Mouse (Mus musculus): Measurements from ENCODE around the gene Bcl2. TPM values are rescaled to one million over a fixed set of nuclear protein-coding genes. Genes with fewer than 3 reads are reported as not detected.

Bcl2 gene
- total and polyA plus RNA-seq, 3 experiments, result 1.3 to 5.0 (median 3.5) TPM

DNA sequence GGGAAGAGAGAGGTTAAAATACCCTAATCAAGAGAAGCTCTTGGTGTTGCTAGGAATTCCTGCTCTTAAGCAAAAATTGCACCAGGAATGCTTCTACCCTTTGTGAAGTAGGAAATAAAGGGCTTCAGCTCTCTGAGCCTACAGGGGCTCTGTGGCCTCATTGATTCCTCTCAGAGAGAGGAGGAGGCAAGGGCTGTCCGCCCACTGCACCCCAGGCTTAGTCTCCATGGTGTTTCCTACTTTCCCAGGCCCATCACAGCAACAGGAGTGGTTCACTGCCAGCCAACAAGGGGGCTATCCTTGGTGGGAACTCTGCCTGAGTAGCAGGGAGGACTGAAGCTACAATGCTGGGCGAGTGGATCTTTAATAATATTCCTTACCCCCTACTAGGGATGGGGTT lies 129.2 kb downstream of the Bcl2 start:
- intact Hi-C loops (cut with DNase I), result loop anchor here (5.0 kb wide), 1 partner anchor 33 kb away; no protein-coding TSS in a partner anchor
- Histone ChIP-seq H3K27me3 (ENCODE audit: control insufficient read depth, insufficient read depth, low read length) (no peaks in the 10 kb centered on the region), H3K79me2 (replicated peaks; ENCODE audit: control insufficient read depth, insufficient read depth, low read length) (no peaks in the 10 kb centered on the region), H3K36me3 (ENCODE audit: control insufficient read depth, insufficient read depth, low read length) (no peaks in the 10 kb centered on the region), H3K9ac (ENCODE audit: low read depth, low read length) (no peak overlapping the region), H3K4me3 (no peak overlapping the region), H3K27ac (no peak overlapping the region), H3K4me1 (ENCODE audit: control insufficient read depth, insufficient read depth, low read length) (no peaks in the 10 kb centered on the region; the same call in 1 of the 2 replicates)
- DNase-seq, result no peak
- no peak for TF ChIP-seq POLR2A (IDR thresholded peaks at IDR 0.05; ENCODE audit: insufficient read depth, low read depth, low read length)
- TF ChIP-seq EP300 (IDR thresholded peaks at IDR 0.05; ENCODE audit: insufficient read depth, low read depth, low read length), result no peak
- TF ChIP-seq CTCF (IDR thresholded peaks at IDR 0.05), result no peak
- WGBS, result 98% methylated on average over 2 of the region's 2 CpGs

DNA sequence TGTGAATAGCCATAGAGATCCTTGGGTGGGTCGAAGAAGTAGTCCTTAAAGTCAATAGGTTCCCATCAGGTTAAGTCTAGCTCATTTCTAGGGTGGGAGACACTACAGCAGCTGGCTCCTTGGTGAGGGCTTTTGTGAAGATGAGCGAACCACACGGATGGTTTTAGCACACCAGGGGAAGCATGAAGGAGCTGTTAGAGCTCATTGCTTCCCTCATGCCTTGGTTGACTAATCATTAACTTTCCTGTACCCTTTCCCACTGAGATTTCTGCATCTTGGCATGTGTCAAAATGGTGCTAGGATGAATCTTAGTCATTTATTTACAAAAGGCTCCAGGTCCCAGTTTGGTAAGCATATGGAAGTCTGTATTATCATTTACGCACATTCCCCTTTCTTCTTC lies 129.8 kb downstream of the Bcl2 start:
- Histone ChIP-seq H3K79me2 (replicated peaks; ENCODE audit: control insufficient read depth, insufficient read depth, low read length) (no peaks in the 10 kb centered on the region), H3K27me3 (ENCODE audit: control insufficient read depth, insufficient read depth, low read length) (no peaks in the 10 kb centered on the region), H3K27ac (no peak overlapping the region), H3K4me1 (ENCODE audit: control insufficient read depth, insufficient read depth, low read length) (no peaks in the 10 kb centered on the region; the same call in 1 of the 2 replicates), H3K4me3 (no peak overlapping the region), H3K36me3 (ENCODE audit: control insufficient read depth, insufficient read depth, low read length) (no peaks in the 10 kb centered on the region), H3K9ac (ENCODE audit: low read depth, low read length) (no peak overlapping the region)
- TF ChIP-seq POLR2A (IDR thresholded peaks at IDR 0.05; ENCODE audit: insufficient read depth, low read depth, low read length), result no peak
- no peak for TF ChIP-seq CTCF (IDR thresholded peaks at IDR 0.05)
- no peak for TF ChIP-seq EP300 (IDR thresholded peaks at IDR 0.05; ENCODE audit: insufficient read depth, low read depth, low read length)
- 94% methylated on average over 4 of the region's 4 CpGs for WGBS
- intact Hi-C loops (cut with DNase I), result no loop called here
- DNase-seq, result no peak

DNA sequence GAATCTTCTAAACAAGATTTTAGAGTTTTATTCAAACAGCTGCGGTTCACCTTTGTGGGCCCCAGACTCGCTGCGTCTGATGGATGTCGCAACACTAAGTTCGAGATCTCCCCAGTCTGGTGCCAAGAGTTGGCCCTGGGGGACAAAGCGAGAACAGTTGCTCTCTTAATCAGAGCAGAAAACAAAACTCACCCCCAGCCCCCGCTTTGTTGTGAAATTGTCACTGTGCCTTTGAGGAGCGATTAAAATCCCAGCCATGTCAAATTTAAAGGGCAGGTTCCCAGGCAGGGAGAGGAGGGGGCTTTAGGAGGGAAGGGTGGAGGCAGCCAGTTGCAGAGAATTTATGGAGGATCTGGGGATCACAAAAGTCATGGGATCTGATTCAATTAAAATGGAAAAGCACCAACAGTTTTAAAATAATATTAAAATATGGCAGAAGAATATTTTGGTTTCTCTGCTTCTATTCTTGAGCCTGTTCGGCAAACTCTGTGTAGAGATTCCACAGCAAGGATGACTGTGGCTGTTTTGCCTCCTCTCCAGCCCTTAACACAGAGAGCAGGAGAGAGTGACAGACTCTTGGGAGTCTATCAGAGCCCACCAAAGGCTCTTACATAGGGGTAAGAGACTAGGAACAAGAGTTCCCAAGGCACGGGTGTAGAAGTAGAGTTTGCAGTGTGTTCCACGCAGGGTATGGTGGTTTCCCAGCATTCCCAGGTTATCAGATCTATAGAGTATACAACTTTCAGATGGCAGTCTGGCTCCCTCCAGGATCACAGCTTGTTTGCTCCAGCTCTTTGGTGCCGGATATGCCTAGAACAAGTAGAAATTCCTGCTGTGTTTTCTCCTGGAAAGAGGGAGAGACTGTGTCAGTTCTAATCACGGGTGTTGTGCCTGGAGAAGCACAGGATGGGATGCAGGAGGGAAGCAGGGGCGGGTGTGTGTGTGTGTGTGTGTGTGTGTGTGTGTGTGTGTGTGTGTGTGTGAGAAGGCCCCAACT lies 130.5 kb downstream of the Bcl2 start:
- TF ChIP-seq CTCF (IDR thresholded peaks at IDR 0.05) (no peak), EP300 (IDR thresholded peaks at IDR 0.05; ENCODE audit: insufficient read depth, low read depth, low read length) (no peak), POLR2A (IDR thresholded peaks at IDR 0.05; ENCODE audit: insufficient read depth, low read depth, low read length) (no peak)
- Histone ChIP-seq H3K36me3 (ENCODE audit: control insufficient read depth, insufficient read depth, low read length) (no peaks in the 10 kb centered on the region), H3K4me3 (no peak overlapping the region), H3K27ac (peak overlapping the region; percentile 13; the same call in 1 of the 2 replicates), H3K27me3 (ENCODE audit: control insufficient read depth, insufficient read depth, low read length) (no peaks in the 10 kb centered on the region), H3K4me1 (ENCODE audit: control insufficient read depth, insufficient read depth, low read length) (no peaks in the 10 kb centered on the region; the same call in 1 of the 2 replicates), H3K9ac (ENCODE audit: low read depth, low read length) (no peak overlapping the region), H3K79me2 (replicated peaks; ENCODE audit: control insufficient read depth, insufficient read depth, low read length) (no peaks in the 10 kb centered on the region)
- intact Hi-C loops (cut with DNase I), result no loop called here
- DNase-seq, result peak; percentile 73 to 74
- 66% methylated on average over 14 of the region's 14 CpGs for WGBS

DNA sequence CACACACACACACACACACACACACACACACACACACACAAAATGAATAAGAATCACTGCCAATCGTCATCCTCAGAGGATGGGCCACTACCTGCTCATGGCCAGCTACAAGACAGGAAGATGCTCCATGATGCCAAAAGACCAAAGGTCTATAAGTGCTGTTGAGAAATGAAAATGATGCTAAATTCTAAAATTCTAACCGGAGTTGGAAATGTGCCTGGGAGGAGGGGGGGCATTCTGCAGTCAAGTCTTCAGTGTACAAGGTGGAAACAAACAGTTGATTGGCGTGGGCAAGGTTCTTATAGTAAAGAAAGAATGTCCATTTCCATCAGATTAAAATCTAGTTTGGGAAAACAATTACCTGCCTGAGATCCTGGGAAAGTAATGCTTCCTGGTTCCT lies 131.3 kb downstream of the Bcl2 start:
- DNase-seq, result no peak
- Histone ChIP-seq H3K4me1 (ENCODE audit: control insufficient read depth, insufficient read depth, low read length) (no peaks in the 10 kb centered on the region; the same call in 1 of the 2 replicates), H3K4me3 (no peak overlapping the region), H3K36me3 (ENCODE audit: control insufficient read depth, insufficient read depth, low read length) (no peaks in the 10 kb centered on the region), H3K79me2 (replicated peaks; ENCODE audit: control insufficient read depth, insufficient read depth, low read length) (no peaks in the 10 kb centered on the region), H3K27ac (no peak overlapping the region), H3K27me3 (ENCODE audit: control insufficient read depth, insufficient read depth, low read length) (no peaks in the 10 kb centered on the region), H3K9ac (ENCODE audit: low read depth, low read length) (no peak overlapping the region)
- intact Hi-C loops (cut with DNase I), result no loop called here
- 75% methylated on average over 3 of the region's 3 CpGs for WGBS
- TF ChIP-seq EP300 (IDR thresholded peaks at IDR 0.05; ENCODE audit: insufficient read depth, low read depth, low read length) (no peak), POLR2A (IDR thresholded peaks at IDR 0.05; ENCODE audit: insufficient read depth, low read depth, low read length) (no peak), CTCF (IDR thresholded peaks at IDR 0.05) (no peak)

DNA sequence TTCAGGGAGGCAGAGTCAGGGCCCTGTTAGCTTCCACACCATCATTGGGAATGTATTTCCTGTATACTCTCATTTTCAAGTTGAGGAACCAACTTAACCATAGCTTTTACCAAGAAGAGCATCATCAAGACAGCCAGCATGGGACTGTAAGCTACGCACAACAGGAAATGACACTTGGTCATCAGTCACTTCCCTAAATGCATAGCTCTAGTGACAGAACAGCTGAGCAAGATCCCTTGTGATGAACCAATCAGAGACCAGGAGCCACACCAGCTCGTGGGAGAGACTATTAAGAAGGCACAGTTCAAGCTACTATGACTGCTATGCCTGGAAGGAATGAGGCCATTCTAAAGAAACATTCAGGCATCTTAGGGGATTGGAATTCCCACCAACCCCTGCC lies 132.3 kb downstream of the Bcl2 start:
- TF ChIP-seq POLR2A (IDR thresholded peaks at IDR 0.05; ENCODE audit: insufficient read depth, low read depth, low read length) (no peak), EP300 (IDR thresholded peaks at IDR 0.05; ENCODE audit: insufficient read depth, low read depth, low read length) (no peak), CTCF (IDR thresholded peaks at IDR 0.05) (no peak)
- intact Hi-C loops (cut with DNase I), result no loop called here
- DNase-seq, result no peak
- Histone ChIP-seq H3K4me3 (no peak overlapping the region), H3K4me1 (ENCODE audit: control insufficient read depth, insufficient read depth, low read length) (no peaks in the 10 kb centered on the region; the same call in 1 of the 2 replicates), H3K27ac (no peak overlapping the region), H3K36me3 (ENCODE audit: control insufficient read depth, insufficient read depth, low read length) (no peaks in the 10 kb centered on the region), H3K27me3 (ENCODE audit: control insufficient read depth, insufficient read depth, low read length) (no peaks in the 10 kb centered on the region), H3K79me2 (replicated peaks; ENCODE audit: control insufficient read depth, insufficient read depth, low read length) (no peaks in the 10 kb centered on the region), H3K9ac (ENCODE audit: low read depth, low read length) (no peak overlapping the region)
- 64% methylated on average over 2 of the region's 2 CpGs for WGBS

DNA sequence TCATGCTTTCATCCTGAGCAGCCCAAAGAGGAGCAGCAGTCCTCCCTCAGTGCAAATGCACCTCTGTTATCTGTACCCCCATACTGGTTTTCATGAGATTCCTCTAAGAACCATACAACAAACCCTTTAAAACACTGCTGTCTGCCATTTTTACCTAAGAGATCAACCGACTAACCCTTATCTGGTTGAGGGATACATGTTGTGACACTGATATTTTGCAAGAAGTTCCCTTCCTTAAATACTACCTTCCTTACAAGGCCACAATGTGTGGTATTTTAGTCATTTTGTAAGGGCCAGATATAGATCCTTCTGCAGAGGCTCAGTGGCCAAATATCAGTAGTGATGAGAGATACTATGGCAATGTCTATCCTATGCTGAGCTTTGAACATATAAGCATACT lies 134.3 kb downstream of the Bcl2 start:
- intact Hi-C loops (cut with DNase I), result no loop called here
- DNase-seq, result no peak
- H3K9ac ChIP-seq (ENCODE audit: low read depth, low read length), result no peak overlapping the region
- H3K36me3 ChIP-seq (ENCODE audit: control insufficient read depth, insufficient read depth, low read length), result no peaks in the 10 kb centered on the region
- H3K79me2 ChIP-seq (replicated peaks; ENCODE audit: control insufficient read depth, insufficient read depth, low read length), result no peaks in the 10 kb centered on the region
- no peak for TF ChIP-seq POLR2A (IDR thresholded peaks at IDR 0.05; ENCODE audit: insufficient read depth, low read depth, low read length)
- no peak for TF ChIP-seq CTCF (IDR thresholded peaks at IDR 0.05)
- TF ChIP-seq EP300 (IDR thresholded peaks at IDR 0.05; ENCODE audit: insufficient read depth, low read depth, low read length), result no peak
- no peak overlapping the region for H3K4me3 ChIP-seq
- WGBS, result 70% methylated on average over 1 of the region's 1 CpGs
- H3K4me1 ChIP-seq (ENCODE audit: control insufficient read depth, insufficient read depth, low read length), result no peaks in the 10 kb centered on the region; the same call in 1 of the 2 replicates
- no peak overlapping the region for H3K27ac ChIP-seq
- H3K27me3 ChIP-seq (ENCODE audit: control insufficient read depth, insufficient read depth, low read length), result no peaks in the 10 kb centered on the region

All from heart, adult 2 months (tissue).